10 mouse cellular contexts compared by ENCODE assay signal in the genomic region with DNA sequence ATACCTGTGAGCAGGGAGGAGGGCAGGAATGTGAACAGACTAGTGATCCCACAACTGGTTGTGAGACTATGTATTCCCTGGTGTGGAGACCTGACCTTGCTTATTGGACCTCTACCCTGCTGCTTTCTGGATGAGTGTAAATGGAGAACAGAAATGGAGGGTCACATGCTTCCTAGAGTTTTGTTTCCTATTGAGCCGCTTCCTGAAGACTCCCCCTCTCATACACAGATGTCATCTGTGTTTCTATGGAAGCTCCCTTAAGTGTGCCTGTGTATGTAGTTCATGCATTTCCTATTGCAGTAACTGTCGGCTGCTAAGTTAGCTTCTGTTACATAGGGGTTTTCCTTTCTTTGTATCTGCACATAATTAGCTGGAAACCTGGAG.
DNase-seq lines count a peak whose midpoint lies in the region; ATAC-seq lines count a peak whose summit lies in the region.
"Had no signal": no experiment of that assay in that cellular context is flagged by ENCODE, and none has a peak within 500 bp of the region (broad histone marks: within the 10 kb centered on the region; RNA-seq: fewer than 3 reads in every experiment).

No protein-coding gene starts in this region.

- H3K36me3 ChIP-seq in midbrain, embryonic 13.5 days = no peaks in the 10 kb centered on the region
- no peaks in the 10 kb centered on the region for H3K36me3 ChIP-seq in midbrain, embryonic 14.5 days (ENCODE audit: control insufficient read depth, insufficient read depth, low read length)
- no peaks in the 10 kb centered on the region for H3K36me3 ChIP-seq in neural tube, embryonic 15.5 days

- peaks cover 5% of the 10 kb centered on the region; the same call in 1 of the 2 replicates for H3K27me3 ChIP-seq in midbrain, embryonic 13.5 days
- H3K27me3 ChIP-seq in midbrain, embryonic 14.5 days (ENCODE audit: control insufficient read depth, insufficient read depth, low read length) = no peaks in the 10 kb centered on the region
- no peaks in the 10 kb centered on the region for H3K27me3 ChIP-seq in neural tube, embryonic 15.5 days (replicated peaks)

- H3K4me2 ChIP-seq in midbrain, embryonic 13.5 days (replicated peaks) = peak overlapping the region; percentile 12; the same call in 1 of the 2 replicates
- H3K4me2 ChIP-seq in midbrain, embryonic 14.5 days (ENCODE audit: low read length) = no peak overlapping the region
- H3K4me2 ChIP-seq in neural tube, embryonic 15.5 days = peak overlapping the region; percentile 9

- H3K9me3 ChIP-seq in midbrain, embryonic 13.5 days = no peaks in the 10 kb centered on the region
- H3K9me3 ChIP-seq in midbrain, embryonic 14.5 days (ENCODE audit: control insufficient read depth, low read length) = no peaks in the 10 kb centered on the region
- no peaks in the 10 kb centered on the region for H3K9me3 ChIP-seq in neural tube, embryonic 15.5 days (replicated peaks)

- no peak overlapping the region for H3K9ac ChIP-seq in midbrain, embryonic 13.5 days (replicated peaks)
- no peak overlapping the region for H3K9ac ChIP-seq in midbrain, embryonic 14.5 days (replicated peaks; ENCODE audit: low read length)
- H3K9ac ChIP-seq in neural tube, embryonic 15.5 days (replicated peaks) = no peak overlapping the region

- peak; percentile 91 for DNase-seq in heart, adult 11 months
- no peak for DNase-seq in heart, postnatal 4 days
- peak; percentile 20 for DNase-seq in kidney, adult 9 months
- DNase-seq in kidney, postnatal 10 days = no peak
- DNase-seq in midbrain, embryonic 14.5 days = no peak
- DNase-seq in urinary bladder, postnatal 25 days (ENCODE audit: low spot score) = no peak
- DNase-seq: cerebellum, adult 11 months; lung, postnatal 4 days had no signal

- ATAC-seq in midbrain, embryonic 13.5 days = no peak
- no peak for ATAC-seq in midbrain, embryonic 14.5 days (ENCODE audit: low FRiP score, low TSS enrichment)
- ATAC-seq in neural tube, embryonic 15.5 days (ENCODE audit: low FRiP score) = no peak

- H3K27ac ChIP-seq in midbrain, embryonic 13.5 days = no peak overlapping the region
- no peak overlapping the region for H3K27ac ChIP-seq in midbrain, embryonic 14.5 days (replicated peaks; ENCODE audit: low read depth, low read length)
- H3K27ac ChIP-seq in neural tube, embryonic 15.5 days (replicated peaks) = no peak overlapping the region

- H3K4me3 ChIP-seq in midbrain, embryonic 13.5 days (replicated peaks) = no peak overlapping the region
- no peak overlapping the region for H3K4me3 ChIP-seq in midbrain, embryonic 14.5 days (replicated peaks; ENCODE audit: low read depth, low read length)
- no peak overlapping the region for H3K4me3 ChIP-seq in neural tube, embryonic 15.5 days (replicated peaks)

- WGBS in midbrain, embryonic 13.5 days = 60% methylated on average over 2 of the region's 2 CpGs
- 59% methylated on average over 2 of the region's 2 CpGs for WGBS in midbrain, embryonic 14.5 days
- WGBS in neural tube, embryonic 15.5 days = 42% methylated on average over 2 of the region's 2 CpGs

- H3K4me1 ChIP-seq in midbrain, embryonic 13.5 days (replicated peaks) = peaks cover 17% of the 10 kb centered on the region
- peaks cover 11% of the 10 kb centered on the region; the same call in 1 of the 2 replicates for H3K4me1 ChIP-seq in midbrain, embryonic 14.5 days (ENCODE audit: control insufficient read depth, insufficient read depth, low read length)
- peaks cover 18% of the 10 kb centered on the region for H3K4me1 ChIP-seq in neural tube, embryonic 15.5 days

Comparison
In these comparisons a context has a peak if more than half of its experiments do, and no peak if none do; other contexts are left out.
1. DNase-seq: peak in heart, adult 11 months (single experiment) and kidney, adult 9 months (single experiment); none in heart, postnatal 4 days (single experiment), kidney, postnatal 10 days (single experiment), midbrain, embryonic 14.5 days (single experiment) and urinary bladder, postnatal 25 days (single experiment).